Mouse (Mus musculus) forelimb bud, embryonic 11.5 days (tissue): ENCODE data around the gene 4921524J17Rik.

ENCODE experiments used
- DNase-seq: peaks from one replicate; pipeline ENCODE4 v3.0.0-alpha.2; 2012; ENCODE audit warnings: low read depth, low spot score

Gene 4921524J17Rik

GRCm38 (mm10) chr8:85432168-85433016, at the start of gene 4921524J17Rik:
TSS of gene 4921524J17Rik (minus strand) at chr8:85432833.
- peak; percentile 98 for DNase-seq

- DNase-seq: no peak
Observed at GRCm38 (mm10) chr8:85482427-85482826, 49.8 kb upstream of the 4921524J17Rik start.

- DNase-seq: no peak
Observed at GRCm38 (mm10) chr8:85481900-85482299, 49.3 kb upstream of the 4921524J17Rik start.

GRCm38 (mm10) chr8:85479710-85480109, 47.1 kb upstream of the 4921524J17Rik start:
- no peak for DNase-seq

GRCm38 (mm10) chr8:85478397-85478796, 45.8 kb upstream of the 4921524J17Rik start:
- no peak for DNase-seq

- no peak for DNase-seq
Observed at GRCm38 (mm10) chr8:85476970-85477545, 44.4 kb upstream of the 4921524J17Rik start.

GRCm38 (mm10) chr8:85474924-85475323, 42.3 kb upstream of the 4921524J17Rik start:
- DNase-seq: no peak

GRCm38 (mm10) chr8:85473246-85473645, 40.6 kb upstream of the 4921524J17Rik start:
- DNase-seq: no peak

- DNase-seq: no peak
Observed at GRCm38 (mm10) chr8:85472800-85473199, 40.2 kb upstream of the 4921524J17Rik start.

GRCm38 (mm10) chr8:85470753-85471152, 38.1 kb upstream of the 4921524J17Rik start:
- DNase-seq: no peak

GRCm38 (mm10) chr8:85466056-85466455, 33.4 kb upstream of the 4921524J17Rik start:
- DNase-seq: no peak

GRCm38 (mm10) chr8:85464316-85464715, 31.7 kb upstream of the 4921524J17Rik start:
- DNase-seq: no peak

GRCm38 (mm10) chr8:85462441-85462840, 29.8 kb upstream of the 4921524J17Rik start:
- DNase-seq: no peak

- DNase-seq: no peak
Observed at GRCm38 (mm10) chr8:85461377-85461776, 28.7 kb upstream of the 4921524J17Rik start.

GRCm38 (mm10) chr8:85460804-85461203, 28.2 kb upstream of the 4921524J17Rik start:
- DNase-seq: no peak

- DNase-seq: no peak
Observed at GRCm38 (mm10) chr8:85459582-85459981, 26.9 kb upstream of the 4921524J17Rik start.

- DNase-seq: peak; percentile 78
Observed at GRCm38 (mm10) chr8:85456536-85456935, 23.9 kb upstream of the 4921524J17Rik start.

GRCm38 (mm10) chr8:85454750-85455149, 22.1 kb upstream of the 4921524J17Rik start:
- no peak for DNase-seq

- no peak for DNase-seq
Observed at GRCm38 (mm10) chr8:85453256-85453655, 20.6 kb upstream of the 4921524J17Rik start.

GRCm38 (mm10) chr8:85452328-85452727, 19.7 kb upstream of the 4921524J17Rik start:
- DNase-seq: no peak

- DNase-seq: no peak
Observed at GRCm38 (mm10) chr8:85450335-85450734, 17.7 kb upstream of the 4921524J17Rik start.

- DNase-seq: no peak
Observed at GRCm38 (mm10) chr8:85445936-85446685, 13.5 kb upstream of the 4921524J17Rik start.
